Mouse (Mus musculus): ENCODE measurements around the gene Tmem184b.

DNA sequence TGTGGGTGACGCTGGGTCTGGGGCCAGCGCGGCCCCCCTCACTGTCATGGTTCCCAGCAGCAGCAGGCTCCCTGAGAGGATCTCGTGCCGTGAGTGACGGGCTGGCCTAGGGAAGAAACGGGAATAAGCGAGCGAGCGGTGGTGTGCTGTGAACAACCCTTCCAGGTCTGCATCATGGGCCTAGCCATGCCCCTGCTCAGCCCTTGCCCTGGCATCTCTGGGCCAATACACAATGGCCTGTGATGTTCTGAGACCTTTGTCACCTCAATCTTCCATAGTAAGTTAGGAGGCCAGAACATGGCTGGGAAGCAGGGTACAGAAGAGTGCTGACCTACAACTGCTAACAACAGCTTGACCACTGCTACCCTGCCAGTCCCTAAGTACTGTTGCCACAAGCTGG, 24.8 kb downstream of the Tmem184b start:
- TF ChIP-seq POLR2A (IDR thresholded peaks at IDR 0.05; ENCODE audit: low read depth, low read length) (no peak), CTCF (IDR thresholded peaks at IDR 0.05; ENCODE audit: extremely low read depth, insufficient read length, insufficient replicate concordance, low read depth, low read length) (no peak)

All from small intestine, adult 2 months (tissue).